Mouse (Mus musculus): ENCODE measurements around the gene Slc25a38. TPM values are rescaled to one million over a fixed set of nuclear protein-coding genes. Genes with fewer than 3 reads are reported as not detected.

The Slc25a38 gene
- 13.6 and 14.7 TPM in 2 replicates for polyA plus RNA-seq (2015; fragmentation: Nextera tagmentation; extraction: Ambion mirVana)

GRCm38 (mm10) chr9:120110211-120111018 is at the start of gene Slc25a38:
Gene Slc25a38, plus strand, starts transcription at chr9:120110374.

GRCm38 (mm10) chr9:120069779-120070178 is 40.4 kb upstream of the Slc25a38 start, which contains the start of gene Cx3cr1:
Gene Cx3cr1, minus strand, starts transcription at chr9:120069879.

GRCm38 (mm10) chr9:120091696-120092238 is 18.4 kb upstream of the Slc25a38 start, which contains the start of gene Ccr8:
Gene Ccr8, plus strand, starts transcription at chr9:120092114.

GRCm38 (mm10) chr9:120127538-120128251 is 17.5 kb downstream of the Slc25a38 start, which contains the start of gene Rpsa:
Gene Rpsa, plus strand, starts transcription at chr9:120127689.

GRCm38 (mm10) chr9:120149222-120149828 is 39.2 kb downstream of the Slc25a38 start, which contains the start of gene Mobp:
Gene Mobp, plus strand, starts transcription at chr9:120149707.

Other genes with a start within 250 kb of the Slc25a38 start
- 23.7 and 25.1 TPM in 2 replicates for gene Wdr48, start 215.5 kb upstream of the Slc25a38 start, polyA plus RNA-seq (2015; fragmentation: Nextera tagmentation; extraction: Ambion mirVana)
- 26.1 and 26.5 TPM in 2 replicates for gene Gorasp1, start 172.8 kb upstream of the Slc25a38 start, polyA plus RNA-seq (2015; fragmentation: Nextera tagmentation; extraction: Ambion mirVana)
- 0.35 and 0.40 TPM in 2 replicates for gene Ttc21a, start 172.8 kb upstream of the Slc25a38 start, polyA plus RNA-seq (2015; fragmentation: Nextera tagmentation; extraction: Ambion mirVana)
- 6.3 and 10.0 TPM in 2 replicates for gene Csrnp1, start 125.7 kb upstream of the Slc25a38 start, polyA plus RNA-seq (2015; fragmentation: Nextera tagmentation; extraction: Ambion mirVana)
- 0.04 TPM in 1 of 2 replicates, not detected in the other for gene Xirp1, start 86.8 kb upstream of the Slc25a38 start, polyA plus RNA-seq (2015; fragmentation: Nextera tagmentation; extraction: Ambion mirVana)
- gene Cx3cr1, start 40.5 kb upstream of the Slc25a38 start, polyA plus RNA-seq (2015; fragmentation: Nextera tagmentation; extraction: Ambion mirVana), result 4.8 and 7.2 TPM in 2 replicates
- gene Ccr8, start 18.3 kb upstream of the Slc25a38 start, polyA plus RNA-seq (2015; fragmentation: Nextera tagmentation; extraction: Ambion mirVana), result 0.14 and 0.50 TPM in 2 replicates
- 892 and 1,023 TPM in 2 replicates for gene Rpsa, start 17.3 kb downstream of the Slc25a38 start, polyA plus RNA-seq (2015; fragmentation: Nextera tagmentation; extraction: Ambion mirVana)
- gene Mobp, start 39.3 kb downstream of the Slc25a38 start, polyA plus RNA-seq (2015; fragmentation: Nextera tagmentation; extraction: Ambion mirVana), result 1.0 and 1.2 TPM in 2 replicates
- 0.07 and 0.11 TPM in 2 replicates for gene Myrip, start 191.1 kb downstream of the Slc25a38 start, polyA plus RNA-seq (2015; fragmentation: Nextera tagmentation; extraction: Ambion mirVana)

Measured in urinary bladder, postnatal 0 days (tissue).